Mouse (Mus musculus) heart, adult 11 months (tissue): Measurements from ENCODE around the gene Slc41a3.

Experiments
- DNase-seq: peaks from one replicate; pipeline ENCODE4 v3.0.0; 2022

Slc41a3 gene

DNA sequence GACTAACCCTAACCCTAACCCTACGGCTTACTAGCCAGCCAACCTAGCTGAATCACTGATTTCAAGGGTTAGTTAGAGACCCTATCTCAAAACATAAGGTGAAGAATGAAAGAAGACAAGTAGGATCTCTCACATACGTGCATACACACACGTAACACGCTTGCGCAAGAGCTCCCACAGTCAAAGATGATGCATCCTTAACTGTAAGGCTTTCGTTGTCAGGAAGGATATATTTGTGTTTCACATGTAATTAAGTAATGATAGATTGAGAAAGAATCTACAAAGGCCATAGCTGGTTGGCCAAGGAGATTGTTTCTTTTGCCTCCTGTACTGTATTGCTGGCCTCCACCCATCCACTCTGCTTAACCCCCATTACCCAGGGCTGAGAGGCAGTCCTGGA is 83.5 kb downstream of the Slc41a3 start:
- no peak for DNase-seq

GRCm38 (mm10) chr6:90688742-90689141 is 84.2 kb downstream of the Slc41a3 start:
- DNase-seq = peak; percentile 95

DNA sequence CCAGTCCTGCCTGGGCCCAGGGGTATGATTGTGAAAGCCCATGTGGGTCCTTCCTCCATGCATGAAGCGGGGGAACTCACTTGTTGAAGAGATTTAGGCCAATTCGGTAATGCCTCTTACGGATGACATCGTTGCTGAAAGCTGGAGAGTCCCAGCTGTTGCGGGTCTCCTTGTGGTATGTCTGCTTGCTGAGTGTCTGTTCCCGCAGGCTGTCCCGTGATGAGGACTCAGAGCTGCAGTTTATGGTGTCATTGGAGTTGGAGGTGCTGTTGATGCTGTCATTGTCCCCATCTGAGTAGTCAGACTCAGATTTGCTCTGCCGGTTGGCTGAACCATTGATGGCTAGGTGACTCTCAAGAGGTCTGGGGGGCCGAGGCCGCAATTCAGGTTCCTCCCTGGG is 85.0 kb downstream of the Slc41a3 start:
- no peak for DNase-seq

- DNase-seq = no peak
These were observed 87.4 kb downstream of the Slc41a3 start for GRCm38 (mm10) chr6:90691935-90692334.

DNA sequence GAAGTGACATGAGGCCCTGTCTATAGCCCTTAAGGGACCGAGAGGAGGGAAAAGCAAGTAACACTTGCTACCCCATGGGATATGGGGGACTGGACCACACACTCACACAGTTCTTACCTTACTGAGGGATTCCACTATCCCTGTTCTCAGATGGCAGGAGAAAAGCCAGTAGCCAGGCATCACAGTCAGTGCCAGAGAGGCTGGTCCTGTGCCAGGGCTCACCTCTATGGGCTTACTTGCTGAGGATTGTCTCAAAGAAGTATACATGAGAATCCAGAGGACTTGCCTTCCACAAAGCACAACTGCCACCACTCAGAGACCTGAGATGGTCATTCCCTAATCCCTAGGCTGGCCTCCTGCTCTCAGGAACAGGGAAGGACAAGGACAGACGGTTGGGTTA is 87.9 kb downstream of the Slc41a3 start:
- DNase-seq = no peak

- peak; percentile 96 for DNase-seq
These were observed 91.2 kb downstream of the Slc41a3 start for GRCm38 (mm10) chr6:90695754-90696153.
